Mouse (Mus musculus) MEL (cell line): ENCODE results near the gene Gm38431.

Experiments used
- CTCF ChIP-seq, 3 experiments: IDR thresholded peaks in 2 of 3; conservative IDR thresholded peaks in 1 of 3; 2 replicates each; pipeline ENCODE4 v1.5.1; 2011 to 2012; ENCODE audit warnings: low read length in 3 of 3, low read depth in 2 of 3, mild to moderate bottlenecking in 2 of 3, improper control_type of control experiment in 1 of 3, inconsistent platforms in 1 of 3, mixed read lengths in 1 of 3, moderate library complexity in 1 of 3; ENCODE audit not compliant: control insufficient read depth in 1 of 3, insufficient read depth in 1 of 3, poor library complexity in 1 of 3, severe bottlenecking in 1 of 3
- HCFC1 ChIP-seq: IDR thresholded peaks from 2 replicates; pipeline ENCODE4 v1.6.1; 2012; ENCODE audit warnings: low read depth, mild to moderate bottlenecking, inconsistent platforms, low read length, improper control_type of control experiment, moderate library complexity
- POLR2A ChIP-seq, 2 experiments: IDR thresholded peaks; 2 replicates each; pipeline ENCODE4 v1.6.1; 2011 to 2012; ENCODE audit warnings: low read length in 2 of 2, mild to moderate bottlenecking in 2 of 2, control low read depth in 1 of 2, improper control_type of control experiment in 1 of 2, low read depth in 1 of 2, moderate library complexity in 1 of 2; ENCODE audit not compliant: control insufficient read depth in 1 of 2, insufficient read depth in 1 of 2, poor library complexity in 1 of 2
- ZKSCAN1 ChIP-seq: IDR thresholded peaks from 2 replicates; pipeline ENCODE4 v1.6.1; 2012; ENCODE audit warnings: low read depth, mild to moderate bottlenecking, inconsistent platforms, low read length, improper control_type of control experiment, moderate library complexity

- TF ChIP-seq ZKSCAN1 (no peak), CTCF (IDR thresholded peaks at IDR 0.05 in 2 of 3, conservative IDR thresholded peaks at IDR 0.05 in 1 of 3; ENCODE audit: control insufficient read depth in 1 of 3, insufficient read depth in 1 of 3, low read depth in 2 of 3, low read length in 3 of 3, poor library complexity in 1 of 3, severe bottlenecking in 1 of 3) (no peak), HCFC1 (no peak), POLR2A (IDR thresholded peaks at IDR 0.05; ENCODE audit: control insufficient read depth in 1 of 2, insufficient read depth in 1 of 2, low read depth in 1 of 2, low read length in 2 of 2, poor library complexity in 1 of 2) (no peak)
Observed at GRCm38 (mm10) chr9:21031251-21031895, 60.4 kb downstream of the Gm38431 start.
